Mouse (Mus musculus) heart, postnatal 25 days (tissue): ENCODE results near the gene Mip. TPM values are rescaled to one million over a fixed set of nuclear protein-coding genes. Genes with fewer than 3 reads are reported as not detected.
"Not testable (repeated sequence)": the region's sequence is repeated elsewhere in the genome, so short reads cannot be mapped to it uniquely, and the experiment has no call there.

Source experiments
- DNase-seq: peaks from one replicate; pipeline ENCODE4 v3.0.0; 2022; ENCODE audit warnings: low spot score
- intact Hi-C: fragments of 180-260 bp; cut with DNase I; formaldehyde crosslinking; loops from one replicate; pipeline ENCODE4 v1.15.1; 2025
- total RNA-seq, 2 experiments: library from RNA; stranded (reverse); gene quantifications; 2 replicates each; pipeline ENCODE4 v1.2.3; 2021

Gene Mip
- total RNA-seq, 2 experiments from 2014 or later, result not detected

GRCm38 (mm10) chr10:128210131-128210530 is 15.5 kb upstream of the Mip start:
- intact Hi-C loops, result no loop called here
- no peak for DNase-seq

GRCm38 (mm10) chr10:128210954-128211353 is 14.7 kb upstream of the Mip start:
- no peak for DNase-seq
- intact Hi-C loops, result no loop called here

GRCm38 (mm10) chr10:128211390-128212108 is 14.1 kb upstream of the Mip start, which contains the start of gene Spryd4:
Gene Spryd4, minus strand, starts transcription at chr10:128211807.
- DNase-seq, result peak; percentile 79

GRCm38 (mm10) chr10:128212148-128212547 is 13.5 kb upstream of the Mip start:
- intact Hi-C loops, result no loop called here
- no peak for DNase-seq

More at GRCm38 (mm10) chr10:128211390-128212108, 14.1 kb upstream of the Mip start, which contains the start of gene Spryd4:
- intact Hi-C loops, result no loop called here

- intact Hi-C loops, result loop anchor here (1.0 kb wide), 1 partner anchor 19 kb away; the partner anchor contains the start of gene Timeless
- no peak for DNase-seq
Measured at GRCm38 (mm10) chr10:128212871-128213323, 12.7 kb upstream of the Mip start.

- intact Hi-C loops, result loop anchor here (2.0 kb wide), 1 partner anchor 71 kb away; no protein-coding TSS in a partner anchor
- not testable (repeated sequence) for DNase-seq
Measured at GRCm38 (mm10) chr10:128214112-128214511, 11.5 kb upstream of the Mip start.

GRCm38 (mm10) chr10:128214981-128215380 is 10.7 kb upstream of the Mip start:
- DNase-seq, result no peak
- intact Hi-C loops, result loop anchor here (2.0 kb wide), 1 partner anchor 70 kb away; no protein-coding TSS in a partner anchor

GRCm38 (mm10) chr10:128218387-128219117 is 7.1 kb upstream of the Mip start:
- intact Hi-C loops, result no loop called here
- DNase-seq, result no peak

GRCm38 (mm10) chr10:128221533-128222286 is 3.9 kb upstream of the Mip start:
- DNase-seq, result no peak
- intact Hi-C loops, result no loop called here

GRCm38 (mm10) chr10:128225064-128225463 is 574 bp upstream of the Mip start:
- intact Hi-C loops, result no loop called here
- no peak for DNase-seq

GRCm38 (mm10) chr10:128227592-128227991 is 2.0 kb downstream of the Mip start:
- intact Hi-C loops, result no loop called here
- no peak for DNase-seq

- intact Hi-C loops, result no loop called here
- DNase-seq, result no peak
Measured at GRCm38 (mm10) chr10:128228009-128228408, 2.4 kb downstream of the Mip start.

GRCm38 (mm10) chr10:128230582-128230981 is 4.9 kb downstream of the Mip start:
- intact Hi-C loops, result loop anchor here (5.0 kb wide), 1 partner anchor 42 kb away; the partner anchor contains the start of gene Stat2
- DNase-seq, result no peak

GRCm38 (mm10) chr10:128231146-128231545 is 5.5 kb downstream of the Mip start:
- no peak for DNase-seq
- intact Hi-C loops, result loop anchor here (5.0 kb wide), 1 partner anchor 41 kb away; the partner anchor contains the start of gene Stat2

GRCm38 (mm10) chr10:128231697-128232419 is 6.2 kb downstream of the Mip start, which contains the start of gene Timeless:
Gene Timeless, plus strand, starts transcription at chr10:128232065.
- intact Hi-C loops, result loop anchor here (1.0 to 5.0 kb wide), 2 partner anchors 19 to 40 kb away; partner anchors contain the start of gene Stat2
- DNase-seq, result peak; percentile 71

- DNase-seq, result no peak
- intact Hi-C loops, result loop anchor here (1.0 to 5.0 kb wide), 2 partner anchors 19 to 40 kb away; partner anchors contain the start of gene Stat2
Measured at GRCm38 (mm10) chr10:128232420-128232985, 6.9 kb downstream of the Mip start.

- intact Hi-C loops, result no loop called here
- DNase-seq, result no peak
Measured at GRCm38 (mm10) chr10:128236321-128236720, 10.7 kb downstream of the Mip start.

- peak; percentile 36 for DNase-seq
- intact Hi-C loops, result no loop called here
Measured at GRCm38 (mm10) chr10:128237807-128238480, 12.3 kb downstream of the Mip start.
